Mouse (Mus musculus) forebrain, embryonic 11.5 days (tissue): ENCODE data around the gene Ern2. TPM values are rescaled to one million over a fixed set of nuclear protein-coding genes. Genes with fewer than 3 reads are reported as not detected.
A peak's percentile ranks its signal among the peaks of the same experiment; 100 is the strongest.

Source experiments
- ATAC-seq: fragments of 200-750 bp; cut with Nextera tagmentation; replicated peaks from 2 replicates; pipeline ENCODE4 v1.8.0; 2017; ENCODE audit warnings: moderate TSS enrichment; ENCODE audit not compliant: low FRiP score
- DNase-seq: peaks from one replicate; pipeline ENCODE4 v3.0.0-alpha.2; 2017; ENCODE audit warnings: low spot score
- H3K27ac ChIP-seq: fragments of 300-500 bp; sonication (generic); 2 replicates; pipeline ENCODE4 v1.5.1; 2014; ENCODE audit warnings: low read depth, low read length
- H3K27me3 ChIP-seq: fragments of 300-500 bp; sonication (generic); 2 replicates; pipeline ENCODE4 v1.6.1; 2014; ENCODE audit warnings: mild to moderate bottlenecking, low read length, mixed read lengths; ENCODE audit not compliant: control insufficient read depth, insufficient read depth
- H3K36me3 ChIP-seq: fragments of 300-500 bp; sonication (generic); 2 replicates; pipeline ENCODE4 v1.6.1; 2014; ENCODE audit warnings: mild to moderate bottlenecking, low read length, moderate library complexity, mixed read lengths; ENCODE audit not compliant: control insufficient read depth, insufficient read depth
- H3K4me1 ChIP-seq: fragments of 300-500 bp; sonication (generic); replicated peaks from 2 replicates; pipeline ENCODE4 v1.6.1; 2014; ENCODE audit warnings: low read length, mixed read lengths; ENCODE audit not compliant: control insufficient read depth, insufficient read depth
- H3K4me2 ChIP-seq: fragments of 300-500 bp; sonication (generic); 2 replicates; pipeline ENCODE4 v1.6.1; 2014; ENCODE audit warnings: low read depth, mild to moderate bottlenecking, low read length, moderate library complexity, mixed read lengths; ENCODE audit not compliant: severe bottlenecking
- H3K4me3 ChIP-seq: fragments of 300-500 bp; sonication (generic); 2 replicates; pipeline ENCODE4 v1.5.1; 2014; ENCODE audit warnings: low read depth, low read length
- H3K9ac ChIP-seq: fragments of 300-500 bp; sonication (generic); 2 replicates; pipeline ENCODE4 v1.6.1; 2014; ENCODE audit warnings: low read length
- H3K9me3 ChIP-seq: fragments of 300-500 bp; sonication (generic); 2 replicates; pipeline ENCODE4 v1.6.1; 2016; ENCODE audit warnings: low read length, mixed read lengths; ENCODE audit not compliant: control insufficient read depth
- WGBS: fragments of 180-500 bp; shearing (Covaris S2); extraction: QIAGEN DNeasy Blood & Tissue Kit; methylation state at CpG from one replicate; pipeline ENCODE4 v1.1.7; 2014; 5-methylcytosine and 5-hydroxymethylcytosine counted together
- polyA plus RNA-seq: library from polyadenylated mRNA; unstranded; fragments of >200 nt; fragmentation: Nextera tagmentation; extraction: Ambion mirVana; gene quantifications from 2 replicates; pipeline ENCODE4 v1.2.1, GENCODE M21; 2014

Ern2 gene
- polyA plus RNA-seq, 1 experiment from 2014 or later: 0.23 TPM

DNA sequence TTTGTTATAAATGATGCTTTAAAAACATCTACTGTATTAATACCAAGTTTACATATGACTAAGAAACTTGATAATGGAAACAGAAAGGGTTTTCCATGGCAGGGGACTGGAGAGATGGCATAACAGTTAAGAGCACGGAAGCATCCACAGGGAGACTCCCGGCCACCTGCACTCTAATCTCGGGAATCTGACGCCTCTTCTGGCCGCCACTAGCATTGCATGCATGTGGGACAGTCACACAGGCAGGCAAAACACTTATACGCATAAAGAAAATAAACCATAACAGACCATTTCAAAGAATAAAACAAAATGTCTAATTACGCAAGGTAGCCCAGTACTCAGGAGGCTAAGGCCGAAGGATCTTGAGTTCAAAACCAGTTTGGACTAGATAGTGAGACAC is 60.4 kb downstream of the Ern2 start:
- no peaks in the 10 kb centered on the region; the same call in 1 of the 2 replicates for H3K36me3 ChIP-seq
- no peak overlapping the region for H3K4me2 ChIP-seq
- H3K4me3 ChIP-seq: no peak overlapping the region
- H3K27ac ChIP-seq: no peak overlapping the region
- H3K9me3 ChIP-seq: no peaks in the 10 kb centered on the region
- H3K9ac ChIP-seq: no peak overlapping the region
- DNase-seq: peak; percentile 53
- H3K27me3 ChIP-seq: no peaks in the 10 kb centered on the region
- no peak for ATAC-seq
- 80% methylated on average over 8 of the region's 8 CpGs for WGBS
- no peaks in the 10 kb centered on the region for H3K4me1 ChIP-seq

DNA sequence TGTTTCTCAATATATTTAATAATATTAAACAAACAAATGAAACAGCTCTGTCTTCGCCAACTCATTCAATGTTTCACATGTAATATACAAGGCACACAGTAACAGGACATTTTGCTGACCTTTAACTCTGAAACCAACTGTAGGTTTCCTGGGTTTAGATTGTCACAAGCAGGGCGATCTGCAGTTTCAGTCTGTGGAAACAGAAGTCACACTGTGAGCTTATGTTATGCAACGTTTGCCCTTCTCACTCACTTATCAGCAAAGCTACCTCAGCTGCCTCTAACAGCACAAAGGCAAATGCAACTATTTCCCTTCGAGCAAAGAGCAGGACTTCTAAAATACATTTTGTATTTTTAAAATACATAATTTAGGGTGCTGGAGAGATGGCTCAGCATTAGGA is 62.5 kb downstream of the Ern2 start:
- no peak overlapping the region for H3K9ac ChIP-seq
- no peaks in the 10 kb centered on the region for H3K27me3 ChIP-seq
- H3K36me3 ChIP-seq: no peaks in the 10 kb centered on the region; the same call in 1 of the 2 replicates
- no peak overlapping the region for H3K4me3 ChIP-seq
- H3K27ac ChIP-seq: no peak overlapping the region
- 92% methylated on average over 4 of the region's 4 CpGs for WGBS
- H3K4me1 ChIP-seq: no peaks in the 10 kb centered on the region
- DNase-seq (no peak), ATAC-seq (no peak)
- H3K4me2 ChIP-seq: no peak overlapping the region
- no peaks in the 10 kb centered on the region for H3K9me3 ChIP-seq

Other genes with a start within 250 kb of the Ern2 start
- gene Cog7, start 204.5 kb downstream of the Ern2 start, polyA plus RNA-seq: 22.0 and 23.8 TPM in 2 replicates
- 60.1 and 60.6 TPM in 2 replicates for gene Gga2, start 165.0 kb downstream of the Ern2 start, polyA plus RNA-seq
- gene Ubfd1, start 119.0 kb downstream of the Ern2 start, polyA plus RNA-seq: 89.0 and 90.6 TPM in 2 replicates
- gene Ears2, start 118.9 kb downstream of the Ern2 start, polyA plus RNA-seq: 18.1 and 18.3 TPM in 2 replicates
- 625 TPM in 2 replicates for gene Ndufab1, start 84.3 kb downstream of the Ern2 start, polyA plus RNA-seq
- gene Palb2, start 53.2 kb downstream of the Ern2 start, polyA plus RNA-seq: 25.3 and 27.0 TPM in 2 replicates
- 126 and 135 TPM in 2 replicates for gene Dctn5, start 53.2 kb downstream of the Ern2 start, polyA plus RNA-seq
- gene Plk1, start 26.8 kb downstream of the Ern2 start, polyA plus RNA-seq: 191 and 197 TPM in 2 replicates
- not detected in 2 replicates for gene Chp2, start 33.3 kb upstream of the Ern2 start, polyA plus RNA-seq
- 10.0 and 13.0 TPM in 2 replicates for gene Prkcb, start 102.5 kb upstream of the Ern2 start, polyA plus RNA-seq